Mouse (Mus musculus) CH12.LX (cell line): Measurements from ENCODE around the gene Psma3.

Source experiments
- CTCF ChIP-seq, 2 experiments: IDR thresholded peaks in 1 of 2; conservative IDR thresholded peaks in 1 of 2; 2 replicates each; pipeline ENCODE4 v1.5.1; 2011 to 2012; ENCODE audit warnings: low read depth in 2 of 2, low read length in 2 of 2, improper control_type of control experiment in 1 of 2, inconsistent platforms in 1 of 2, mild to moderate bottlenecking in 1 of 2, moderate library complexity in 1 of 2
- EP300 ChIP-seq: IDR thresholded peaks from 2 replicates; pipeline ENCODE4 v1.6.1; 2011; ENCODE audit warnings: low read length, improper control_type of control experiment
- POLR2A ChIP-seq: IDR thresholded peaks from 2 replicates; pipeline ENCODE4 v1.6.1; 2011; ENCODE audit warnings: low read depth, mild to moderate bottlenecking, improper control_type of control experiment, low read length
- TCF12 ChIP-seq: IDR thresholded peaks from 2 replicates; pipeline ENCODE4 v1.6.1; 2014; ENCODE audit warnings: low read depth, mild to moderate bottlenecking, inconsistent platforms, low read length, improper control_type of control experiment

DNA sequence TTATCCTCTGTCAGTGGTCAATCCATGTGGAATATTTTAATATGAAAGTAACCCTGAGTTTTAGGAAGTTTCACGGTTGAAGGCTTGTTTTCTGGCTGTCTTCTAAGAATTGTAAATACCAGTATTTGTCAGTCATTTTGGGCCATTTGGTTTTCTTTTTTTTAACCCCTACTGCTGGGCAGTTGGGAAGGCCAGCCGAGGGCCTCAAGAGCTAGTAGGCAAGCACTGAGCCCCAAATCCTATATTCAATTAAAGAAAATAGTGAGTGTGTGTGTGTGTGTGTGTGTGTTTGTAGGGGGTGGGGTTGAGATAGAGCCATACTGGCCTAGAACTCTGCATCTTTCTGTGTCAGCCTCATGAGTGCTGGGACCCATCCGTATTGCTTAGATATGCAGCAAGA is 1.5 kb downstream of the Psma3 start:
- TF ChIP-seq TCF12 (no peak), POLR2A (no peak), EP300 (no peak), CTCF (conservative IDR thresholded peaks at IDR 0.05 in 1 of 2, IDR thresholded peaks at IDR 0.05 in 1 of 2; ENCODE audit: low read depth in 2 of 2, low read length in 2 of 2) (no peak)
